Mouse (Mus musculus) brain, embryonic 14.5 days (tissue): ENCODE results near the gene BC017158.

Experiments
- CTCF ChIP-seq: fragments of 200-500 bp; IDR thresholded peaks from 2 replicates; pipeline ENCODE4 v1.5.1; 2012; ENCODE audit warnings: inconsistent platforms, mild to moderate bottlenecking, moderate library complexity, borderline replicate concordance; ENCODE audit not compliant: insufficient read depth, insufficient read length; ENCODE audit errors: extremely low read depth
- POLR2A ChIP-seq: fragments of 200-500 bp; IDR thresholded peaks from 2 replicates; pipeline ENCODE4 v1.6.1; 2012; ENCODE audit warnings: mild to moderate bottlenecking, inconsistent platforms, borderline replicate concordance; ENCODE audit not compliant: poor library complexity, insufficient read depth, insufficient read length, severe bottlenecking; ENCODE audit errors: extremely low read depth

- no peak for TF ChIP-seq POLR2A
- TF ChIP-seq CTCF, result peak; percentile 50
Measured at GRCm38 (mm10) chr7:128288923-128289544, 8.9 kb downstream of the BC017158 start.
